Mouse (Mus musculus) embryonic facial prominence, embryonic 10.5 days (tissue): ENCODE results near the gene Nek7. TPM values are rescaled to one million over a fixed set of nuclear protein-coding genes. Genes with fewer than 3 reads are reported as not detected.

Source experiments
- DNase-seq: peaks from one replicate; pipeline ENCODE4 v3.0.0-alpha.2; 2017; ENCODE audit warnings: low spot score
- H3K27ac ChIP-seq: fragments of 300-500 bp; sonication (generic); replicated peaks from 2 replicates; pipeline ENCODE4 v1.5.1; 2016; ENCODE audit warnings: mild to moderate bottlenecking
- H3K27me3 ChIP-seq: fragments of 300-500 bp; sonication (generic); replicated peaks from 2 replicates; pipeline ENCODE4 v1.6.1; 2016; ENCODE audit warnings: low read depth, mild to moderate bottlenecking; ENCODE audit not compliant: poor library complexity, severe bottlenecking
- H3K36me3 ChIP-seq: fragments of 300-500 bp; sonication (generic); replicated peaks from 2 replicates; pipeline ENCODE4 v1.6.1; 2016; ENCODE audit warnings: mild to moderate bottlenecking, moderate library complexity
- H3K4me1 ChIP-seq: fragments of 300-500 bp; sonication (generic); 2 replicates; pipeline ENCODE4 v1.6.1; 2016
- H3K4me3 ChIP-seq: fragments of 300-500 bp; sonication (generic); 2 replicates; pipeline ENCODE4 v1.5.1; 2016; ENCODE audit warnings: mild to moderate bottlenecking, moderate library complexity
- H3K9me3 ChIP-seq: fragments of 300-500 bp; sonication (generic); 2 replicates; pipeline ENCODE4 v1.6.1; 2016; ENCODE audit warnings: mild to moderate bottlenecking
- WGBS: fragments of 180-500 bp; shearing (Covaris S2); methylation state at CpG from one replicate; pipeline ENCODE4 v1.1.7; 2016; 5-methylcytosine and 5-hydroxymethylcytosine counted together
- polyA plus RNA-seq: library from polyadenylated mRNA; unstranded; fragments of >200 nt; fragmentation: Nextera tagmentation; extraction: Ambion mirVana; gene quantifications from 2 replicates; pipeline ENCODE4 v1.2.1, GENCODE M21; 2016

The Nek7 gene
- polyA plus RNA-seq, 1 experiment from 2014 or later, result 23.1 TPM

GRCm38 (mm10) chr1:138622431-138622830 lies 2.5 kb upstream of the Nek7 start:
- H3K4me3 ChIP-seq, result no peak overlapping the region
- H3K9me3 ChIP-seq, result no peaks in the 10 kb centered on the region
- H3K4me1 ChIP-seq, result peaks cover 18% of the 10 kb centered on the region
- no peak overlapping the region for H3K27ac ChIP-seq
- 78% methylated on average over 3 of the region's 3 CpGs for WGBS
- no peaks in the 10 kb centered on the region for H3K27me3 ChIP-seq
- no peak for DNase-seq
- H3K36me3 ChIP-seq, result no peaks in the 10 kb centered on the region

GRCm38 (mm10) chr1:138619114-138619971 lies 598 bp downstream of the Nek7 start:
- WGBS, result under 1% methylated on average over 83 of the region's 83 CpGs
- Histone ChIP-seq H3K27me3 (no peaks in the 10 kb centered on the region), H3K4me3 (peak overlapping the region; percentile 95), H3K4me1 (peaks cover 27% of the 10 kb centered on the region), H3K27ac (peak overlapping the region; percentile 95), H3K36me3 (no peaks in the 10 kb centered on the region), H3K9me3 (no peaks in the 10 kb centered on the region)
- DNase-seq, result peak; percentile 97

- Histone ChIP-seq H3K36me3 (no peaks in the 10 kb centered on the region), H3K27me3 (no peaks in the 10 kb centered on the region), H3K9me3 (no peaks in the 10 kb centered on the region), H3K4me3 (peak overlapping the region; percentile 95), H3K4me1 (peaks cover 27% of the 10 kb centered on the region), H3K27ac (peak overlapping the region; percentile 95)
- 1% methylated on average over 11 of the region's 11 CpGs for WGBS
- peak; percentile 91 for DNase-seq
These were observed 2.0 kb downstream of the Nek7 start for GRCm38 (mm10) chr1:138618012-138618354.

- Histone ChIP-seq H3K36me3 (no peaks in the 10 kb centered on the region), H3K4me3 (peak overlapping the region; percentile 95), H3K27ac (peak overlapping the region; percentile 95), H3K9me3 (no peaks in the 10 kb centered on the region), H3K4me1 (peaks cover 27% of the 10 kb centered on the region), H3K27me3 (no peaks in the 10 kb centered on the region)
- DNase-seq, result peak; percentile 12
- WGBS, result 18% methylated on average over 17 of the region's 17 CpGs
These were observed 2.5 kb downstream of the Nek7 start for GRCm38 (mm10) chr1:138617279-138618011.

- no peak overlapping the region for H3K27ac ChIP-seq
- DNase-seq, result no peak
- no peaks in the 10 kb centered on the region for H3K9me3 ChIP-seq
- H3K27me3 ChIP-seq, result no peaks in the 10 kb centered on the region
- peaks cover 24% of the 10 kb centered on the region for H3K4me1 ChIP-seq
- H3K36me3 ChIP-seq, result no peaks in the 10 kb centered on the region
- no peak overlapping the region for H3K4me3 ChIP-seq
- 70% methylated on average over 3 of the region's 3 CpGs for WGBS
These were observed 4.6 kb downstream of the Nek7 start for GRCm38 (mm10) chr1:138615388-138615787.

GRCm38 (mm10) chr1:138614552-138615287 lies 5.2 kb downstream of the Nek7 start:
- H3K36me3 ChIP-seq, result no peaks in the 10 kb centered on the region
- no peak overlapping the region for H3K4me3 ChIP-seq
- H3K9me3 ChIP-seq, result no peaks in the 10 kb centered on the region
- no peak overlapping the region for H3K27ac ChIP-seq
- H3K4me1 ChIP-seq, result peaks cover 21% of the 10 kb centered on the region
- H3K27me3 ChIP-seq, result no peaks in the 10 kb centered on the region
- no peak for DNase-seq
- 73% methylated on average over 6 of the region's 6 CpGs for WGBS

GRCm38 (mm10) chr1:138612177-138612576 lies 7.8 kb downstream of the Nek7 start:
- no peak for DNase-seq
- Histone ChIP-seq H3K4me1 (peaks cover 6% of the 10 kb centered on the region; the same call in 1 of the 2 replicates), H3K4me3 (no peak overlapping the region), H3K27ac (no peak overlapping the region), H3K9me3 (no peaks in the 10 kb centered on the region), H3K27me3 (no peaks in the 10 kb centered on the region), H3K36me3 (no peaks in the 10 kb centered on the region)
- WGBS, result 90% methylated on average over 1 of the region's 1 CpGs

- 94% methylated on average over 12 of the region's 12 CpGs for WGBS
- H3K9me3 ChIP-seq, result no peaks in the 10 kb centered on the region
- H3K27ac ChIP-seq, result no peak overlapping the region
- no peak overlapping the region for H3K4me3 ChIP-seq
- H3K27me3 ChIP-seq, result no peaks in the 10 kb centered on the region
- H3K36me3 ChIP-seq, result no peaks in the 10 kb centered on the region
- DNase-seq, result no peak
- H3K4me1 ChIP-seq, result no peaks in the 10 kb centered on the region
These were observed 10.8 kb downstream of the Nek7 start for GRCm38 (mm10) chr1:138609176-138609575.

GRCm38 (mm10) chr1:138608336-138608735 lies 11.6 kb downstream of the Nek7 start:
- no peaks in the 10 kb centered on the region for H3K36me3 ChIP-seq
- DNase-seq, result no peak
- H3K9me3 ChIP-seq, result no peaks in the 10 kb centered on the region
- H3K4me1 ChIP-seq, result no peaks in the 10 kb centered on the region
- no peaks in the 10 kb centered on the region for H3K27me3 ChIP-seq
- no peak overlapping the region for H3K4me3 ChIP-seq
- 96% methylated on average over 7 of the region's 7 CpGs for WGBS
- no peak overlapping the region for H3K27ac ChIP-seq

- Histone ChIP-seq H3K36me3 (no peaks in the 10 kb centered on the region), H3K9me3 (no peaks in the 10 kb centered on the region), H3K4me3 (no peak overlapping the region), H3K27me3 (no peaks in the 10 kb centered on the region), H3K27ac (no peak overlapping the region), H3K4me1 (no peaks in the 10 kb centered on the region)
- 91% methylated on average over 7 of the region's 7 CpGs for WGBS
- DNase-seq, result no peak
These were observed 12.1 kb downstream of the Nek7 start for GRCm38 (mm10) chr1:138607862-138608261.

- no peak overlapping the region for H3K4me3 ChIP-seq
- H3K27me3 ChIP-seq, result no peaks in the 10 kb centered on the region
- no peak for DNase-seq
- no peaks in the 10 kb centered on the region for H3K36me3 ChIP-seq
- 84% methylated on average over 8 of the region's 8 CpGs for WGBS
- no peaks in the 10 kb centered on the region for H3K9me3 ChIP-seq
- no peaks in the 10 kb centered on the region for H3K4me1 ChIP-seq
- no peak overlapping the region for H3K27ac ChIP-seq
These were observed 13.2 kb downstream of the Nek7 start for GRCm38 (mm10) chr1:138606771-138607170.

- Histone ChIP-seq H3K27me3 (no peaks in the 10 kb centered on the region), H3K27ac (no peak overlapping the region), H3K36me3 (no peaks in the 10 kb centered on the region), H3K4me3 (no peak overlapping the region), H3K4me1 (no peaks in the 10 kb centered on the region), H3K9me3 (no peaks in the 10 kb centered on the region)
- DNase-seq, result no peak
- WGBS, result 91% methylated on average over 2 of the region's 2 CpGs
These were observed 15.2 kb downstream of the Nek7 start for GRCm38 (mm10) chr1:138604736-138605135.
